Mouse (Mus musculus) liver, adult 2 months (tissue): Measurements from ENCODE around the gene Gpatch8. TPM values are rescaled to one million over a fixed set of nuclear protein-coding genes. Genes with fewer than 3 reads are reported as not detected.

Source experiments
- DNase-seq: peaks from one replicate; pipeline ENCODE4 v3.0.0-alpha.2; 2011; ENCODE audit warnings: low read depth, low spot score; ENCODE audit errors: extremely low read depth
- H3K27ac ChIP-seq: fragments of 200-500 bp; replicated peaks from 2 replicates; pipeline ENCODE4 v1.5.1; 2012; ENCODE audit warnings: low read depth, mild to moderate bottlenecking, control low read depth, inconsistent platforms, low read length; ENCODE audit not compliant: insufficient read depth
- H3K27me3 ChIP-seq: fragments of 200-500 bp; 2 replicates; pipeline ENCODE4 v1.6.1; 2012; ENCODE audit warnings: mild to moderate bottlenecking, moderate library complexity, low read length, inconsistent platforms; ENCODE audit not compliant: control insufficient read depth, insufficient read depth
- H3K36me3 ChIP-seq: fragments of 200-500 bp; 2 replicates; pipeline ENCODE4 v1.6.1; 2012; ENCODE audit warnings: low read length, inconsistent platforms; ENCODE audit not compliant: control insufficient read depth, insufficient read depth
- H3K4me1 ChIP-seq: fragments of 200-500 bp; 2 replicates; pipeline ENCODE4 v1.6.1; 2011; ENCODE audit warnings: low read length; ENCODE audit not compliant: control insufficient read depth, insufficient read depth
- H3K4me3 ChIP-seq: fragments of 200-500 bp; 2 replicates; pipeline ENCODE4 v1.5.1; 2011; ENCODE audit warnings: low read depth, mild to moderate bottlenecking, control low read depth, low read length, moderate library complexity; ENCODE audit not compliant: insufficient read depth
- H3K79me2 ChIP-seq: fragments of 200-500 bp; 2 replicates; pipeline ENCODE4 v1.6.1; 2012; ENCODE audit warnings: inconsistent platforms, mild to moderate bottlenecking, low read length, moderate library complexity; ENCODE audit not compliant: control insufficient read depth, insufficient read depth
- H3K9ac ChIP-seq: fragments of 200-500 bp; 2 replicates; pipeline ENCODE4 v1.6.1; 2012; ENCODE audit warnings: low read depth, mild to moderate bottlenecking, control low read depth, inconsistent platforms, low read length
- CTCF ChIP-seq: fragments of 200-500 bp; IDR thresholded peaks from 2 replicates; pipeline ENCODE4 v1.5.1; 2011; ENCODE audit warnings: low read depth, low read length, control low read depth
- POLR2A ChIP-seq: fragments of 200-500 bp; IDR thresholded peaks from 2 replicates; pipeline ENCODE4 v1.6.1; 2011; ENCODE audit warnings: low read length, control low read depth; ENCODE audit not compliant: insufficient read depth; ENCODE audit errors: extremely low read depth
- WGBS: fragments of 180-500 bp; shearing (Covaris S2); methylation state at CpG from one replicate; pipeline ENCODE4 v1.1.7; 2018; 5-methylcytosine and 5-hydroxymethylcytosine counted together
- polyA plus RNA-seq: library from polyadenylated mRNA; depleted of rRNA; stranded (reverse); fragments of >200 nt; gene quantifications from 2 replicates; pipeline ENCODE4 v1.2.3, GENCODE M21; 2012
- total RNA-seq: library from RNA; depleted of rRNA; stranded (reverse); fragments of >200 nt; gene quantifications from 2 replicates; pipeline ENCODE4 v1.2.3, GENCODE M21; 2014

Gene Gpatch8
- total and polyA plus RNA-seq, 2 experiments, result 6.0 to 9.2 TPM

DNA sequence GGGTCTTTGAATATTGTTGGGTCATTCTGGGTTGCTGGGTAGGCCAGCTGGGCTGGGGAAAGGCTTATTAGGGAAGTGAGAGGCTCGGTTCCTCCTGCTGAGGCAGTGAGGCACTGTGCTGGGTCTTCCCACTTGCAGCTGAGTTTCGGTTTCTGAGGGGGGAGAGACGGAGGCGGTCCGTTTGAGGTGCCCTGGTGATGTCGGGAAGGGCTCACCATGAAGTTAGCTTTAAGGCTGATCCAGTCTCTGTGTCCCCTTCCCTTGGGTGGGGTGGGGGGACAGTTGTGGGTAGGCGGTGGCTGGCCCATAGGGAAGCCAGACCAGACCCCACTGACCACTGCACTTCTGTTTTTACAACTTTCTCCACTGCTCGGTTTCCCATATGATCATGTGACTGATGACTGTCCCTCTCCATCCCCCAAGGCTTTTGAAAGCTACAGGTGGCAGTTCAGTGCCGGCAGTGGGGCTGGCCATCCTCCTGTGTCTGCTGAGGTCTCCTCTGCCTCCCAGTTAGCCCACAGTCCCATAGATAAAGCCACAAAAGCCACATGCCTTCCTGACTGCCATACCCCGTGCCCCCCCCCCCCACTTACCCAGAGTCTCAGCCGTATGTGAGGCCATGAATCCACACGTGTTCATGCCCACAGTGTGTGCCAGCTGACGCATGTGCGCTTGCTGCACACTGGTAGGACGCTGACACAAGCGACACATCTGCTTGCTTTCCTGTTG lies 123.9 kb downstream of the Gpatch8 start:
- H3K27ac ChIP-seq, result peak overlapping the region; percentile 83
- DNase-seq, result peak; percentile 42
- no peaks in the 10 kb centered on the region for H3K27me3 ChIP-seq
- 24% methylated on average over 16 of the region's 16 CpGs for WGBS
- H3K4me1 ChIP-seq, result peaks cover 18% of the 10 kb centered on the region
- peak overlapping the region; percentile 79 for H3K9ac ChIP-seq
- TF ChIP-seq POLR2A (no peak), CTCF (no peak)
- peak overlapping the region; percentile 55 for H3K4me3 ChIP-seq
- peaks cover 11% of the 10 kb centered on the region; the same call in 1 of the 2 replicates for H3K36me3 ChIP-seq
- no peaks in the 10 kb centered on the region; the same call in 1 of the 2 replicates for H3K79me2 ChIP-seq

DNA sequence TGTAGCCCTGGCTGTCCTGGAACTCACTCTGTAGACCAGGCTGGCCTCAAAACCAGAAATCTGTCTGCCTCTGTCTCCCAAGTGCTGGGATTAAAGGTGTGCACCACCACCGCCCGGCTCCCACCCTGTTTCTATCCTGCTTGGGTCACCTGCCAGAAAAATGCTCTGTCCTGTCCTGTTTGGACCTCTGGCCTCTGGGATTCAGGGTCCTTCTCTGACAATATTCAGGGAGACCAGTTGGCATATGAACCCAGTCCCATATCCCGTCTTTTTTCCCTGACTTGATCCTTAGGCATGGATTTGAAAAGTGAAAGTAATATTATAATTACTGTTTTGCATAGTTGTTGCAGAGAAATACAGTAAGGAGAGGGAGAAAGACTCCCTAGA lies 124.5 kb downstream of the Gpatch8 start:
- Histone ChIP-seq H3K4me1 (peaks cover 18% of the 10 kb centered on the region), H3K27me3 (no peaks in the 10 kb centered on the region), H3K9ac (peak overlapping the region; percentile 79), H3K27ac (peak overlapping the region; percentile 83), H3K4me3 (peak overlapping the region; percentile 55; the same call in 1 of the 2 replicates), H3K36me3 (peaks cover 11% of the 10 kb centered on the region; the same call in 1 of the 2 replicates), H3K79me2 (no peaks in the 10 kb centered on the region; the same call in 1 of the 2 replicates)
- DNase-seq, result no peak
- 23% methylated on average over 3 of the region's 3 CpGs for WGBS
- no peak for TF ChIP-seq CTCF
- no peak for TF ChIP-seq POLR2A

DNA sequence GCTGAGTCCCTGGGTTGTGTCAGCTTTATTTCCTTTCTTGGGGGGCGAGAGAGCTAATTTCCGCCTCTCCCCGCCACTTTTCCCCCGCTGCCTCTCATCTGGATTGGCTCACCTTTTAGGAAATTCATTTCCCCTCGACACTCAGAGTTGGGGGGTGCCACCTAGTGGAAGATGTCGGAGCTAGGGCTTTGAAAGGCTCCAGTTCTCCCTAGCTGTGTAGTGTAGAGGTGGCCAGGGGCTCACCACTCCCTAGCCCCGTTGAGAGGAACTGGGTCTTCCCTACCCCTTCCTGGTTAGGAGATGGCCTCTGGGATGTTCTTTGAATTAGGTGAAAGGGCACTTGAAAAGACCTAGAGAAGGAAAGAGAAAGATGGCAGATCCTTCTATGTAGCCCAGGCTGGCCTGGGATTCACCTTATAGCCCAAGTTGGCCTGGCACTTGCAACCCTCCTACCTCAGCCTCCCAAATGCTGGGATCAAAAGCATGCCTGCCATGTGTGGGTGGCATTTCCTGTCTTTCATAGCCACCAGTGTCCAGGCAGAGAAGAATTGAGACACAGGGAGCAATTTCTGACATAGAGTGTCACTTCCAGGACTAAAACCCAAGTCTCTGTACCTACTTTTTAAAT lies 125.1 kb downstream of the Gpatch8 start:
- Histone ChIP-seq H3K36me3 (peaks cover 10% of the 10 kb centered on the region; the same call in 1 of the 2 replicates), H3K27ac (peak overlapping the region; percentile 90), H3K4me3 (peak overlapping the region; percentile 86), H3K4me1 (peaks cover 18% of the 10 kb centered on the region), H3K27me3 (no peaks in the 10 kb centered on the region), H3K9ac (peak overlapping the region; percentile 77), H3K79me2 (no peaks in the 10 kb centered on the region; the same call in 1 of the 2 replicates)
- 1% methylated on average over 7 of the region's 7 CpGs for whole genome bisulfite sequencing
- DNase-seq, result peak; percentile 68
- no peak for TF ChIP-seq POLR2A
- TF ChIP-seq CTCF, result peak; percentile 78

GRCm38 (mm10) chr11:102430121-102431017 lies 125.8 kb downstream of the Gpatch8 start, which contains the start of gene Grn:
Gene Grn, plus strand, starts transcription at chr11:102430315.
- no peaks in the 10 kb centered on the region; the same call in 1 of the 2 replicates for H3K79me2 ChIP-seq
- peak within 1 kb of the TSS; percentile 90 for H3K27ac ChIP-seq
- H3K9ac ChIP-seq, result peak within 1 kb of the TSS; percentile 77
- peaks cover 7% of the 10 kb centered on the region; the same call in 1 of the 2 replicates for H3K36me3 ChIP-seq
- WGBS, result under 1% methylated on average over 29 of the region's 29 CpGs
- peak within 1 kb of the TSS; percentile 86 for H3K4me3 ChIP-seq
- TF ChIP-seq CTCF (no peak), POLR2A (peak; percentile 93)
- H3K27me3 ChIP-seq, result no peaks in the 10 kb centered on the region
- peaks cover 18% of the 10 kb centered on the region for H3K4me1 ChIP-seq
- peak; percentile 99 for DNase-seq

GRCm38 (mm10) chr11:102429551-102429950 lies 126.6 kb downstream of the Gpatch8 start:
- Histone ChIP-seq H3K79me2 (no peaks in the 10 kb centered on the region; the same call in 1 of the 2 replicates), H3K27me3 (no peaks in the 10 kb centered on the region), H3K27ac (peak overlapping the region; percentile 22), H3K9ac (peak overlapping the region; percentile 46; the same call in 1 of the 2 replicates), H3K4me3 (peak overlapping the region; percentile 15), H3K36me3 (0 out of 2 replicates have a peak, but pooled peaks cover 2% of the 10 kb centered on the region), H3K4me1 (peaks cover 18% of the 10 kb centered on the region)
- DNase-seq, result no peak
- no peak for TF ChIP-seq CTCF
- TF ChIP-seq POLR2A, result no peak
- 37% methylated on average over 3 of the region's 3 CpGs for WGBS
